Mouse (Mus musculus) ovary, postnatal 14 days (tissue): ENCODE measurements around the gene Psme2.

Experiments
- DNase-seq: peaks from one replicate; pipeline ENCODE4 v3.0.0; 2022; ENCODE audit warnings: low spot score

The Psme2 gene

GRCm38 (mm10) chr14:55590748-55591330, at the start of gene Psme2:
TSS of gene Psme2 (minus strand) at chr14:55591113.
- peak; percentile 82 for DNase-seq

- DNase-seq = no peak
Observed at GRCm38 (mm10) chr14:55637795-55638194, 46.9 kb upstream of the Psme2 start, which contains the start of gene Gm49378. TSS of gene Gm49378 (minus strand) at chr14:55637895.

- DNase-seq = peak; percentile 68
Observed at GRCm38 (mm10) chr14:55635523-55636007, 44.7 kb upstream of the Psme2 start, which contains the start of gene Ipo4. TSS of gene Ipo4 (minus strand) at chr14:55635957.

- DNase-seq = no peak
Observed at GRCm38 (mm10) chr14:55634874-55635522, 44.1 kb upstream of the Psme2 start.

GRCm38 (mm10) chr14:55629312-55629711, 38.4 kb upstream of the Psme2 start:
- no peak for DNase-seq

GRCm38 (mm10) chr14:55628077-55628827, 37.3 kb upstream of the Psme2 start:
- DNase-seq = no peak

GRCm38 (mm10) chr14:55618486-55619195, 27.7 kb upstream of the Psme2 start:
- no peak for DNase-seq

GRCm38 (mm10) chr14:55617822-55618221, 26.9 kb upstream of the Psme2 start, which contains the start of gene Rec8:
TSS of gene Rec8 (plus strand) at chr14:55618037.
- no peak for DNase-seq

GRCm38 (mm10) chr14:55616844-55617243, 25.9 kb upstream of the Psme2 start:
- no peak for DNase-seq

- DNase-seq = no peak
Observed at GRCm38 (mm10) chr14:55615876-55616275, 25.0 kb upstream of the Psme2 start.

- DNase-seq = no peak
Observed at GRCm38 (mm10) chr14:55614565-55615178, 23.8 kb upstream of the Psme2 start.

- DNase-seq = no peak
Observed at GRCm38 (mm10) chr14:55613346-55613745, 22.4 kb upstream of the Psme2 start.

GRCm38 (mm10) chr14:55608339-55608738, 17.4 kb upstream of the Psme2 start:
- DNase-seq = no peak

GRCm38 (mm10) chr14:55605743-55606459, 15.0 kb upstream of the Psme2 start:
- no peak for DNase-seq

GRCm38 (mm10) chr14:55604823-55605222, 13.9 kb upstream of the Psme2 start:
- DNase-seq = no peak

GRCm38 (mm10) chr14:55603633-55604576, 13.0 kb upstream of the Psme2 start:
- peak; percentile 84 for DNase-seq

GRCm38 (mm10) chr14:55603271-55603632, 12.3 kb upstream of the Psme2 start, which contains the start of gene Irf9:
TSS of gene Irf9 (plus strand) at chr14:55603571.
- no peak for DNase-seq

GRCm38 (mm10) chr14:55598521-55599390, 7.8 kb upstream of the Psme2 start:
- no peak for DNase-seq
